Mouse (Mus musculus): Measurements from ENCODE around the gene Xpo6. TPM values are rescaled to one million over a fixed set of nuclear protein-coding genes. Genes with fewer than 3 reads are reported as not detected.

The Xpo6 gene
- polyA plus RNA-seq, 1 experiment from 2014 or later, result 51.0 TPM

Other genes starting within 250 kb of the Xpo6 start
- 9.8 and 12.5 TPM in 2 replicates for gene Gsg1l, start 118.1 kb downstream of the Xpo6 start, polyA plus RNA-seq (2015; fragmentation: Nextera tagmentation; extraction: Ambion mirVana)
- gene Sbk1, start 72.1 kb upstream of the Xpo6 start, polyA plus RNA-seq (2015; fragmentation: Nextera tagmentation; extraction: Ambion mirVana), result 233 and 251 TPM in 2 replicates
- gene Lat, start 169.1 kb upstream of the Xpo6 start, polyA plus RNA-seq (2015; fragmentation: Nextera tagmentation; extraction: Ambion mirVana), result 0.87 and 1.3 TPM in 2 replicates
- gene Spns1, start 176.9 kb upstream of the Xpo6 start, polyA plus RNA-seq (2015; fragmentation: Nextera tagmentation; extraction: Ambion mirVana), result 87.1 and 92.6 TPM in 2 replicates
- 2.1 TPM in 2 replicates for gene Nfatc2ip, start 196.2 kb upstream of the Xpo6 start, polyA plus RNA-seq (2015; fragmentation: Nextera tagmentation; extraction: Ambion mirVana)
- not detected in 2 replicates for gene Cd19, start 214.4 kb upstream of the Xpo6 start, polyA plus RNA-seq (2015; fragmentation: Nextera tagmentation; extraction: Ambion mirVana)
- 22.9 and 23.8 TPM in 2 replicates for gene Rabep2, start 228.3 kb upstream of the Xpo6 start, polyA plus RNA-seq (2015; fragmentation: Nextera tagmentation; extraction: Ambion mirVana)

Data from midbrain, embryonic 16.5 days (tissue).